8 mouse cellular contexts compared by ENCODE assay signal in genomic region chr8:95807331-95807843, GRCm38 (mm10). TPM values are rescaled to one million over a fixed set of nuclear protein-coding genes. Genes with fewer than 3 reads are reported as not detected.
A peak's percentile ranks its signal among the peaks of the same experiment; 100 is the strongest.
DNase-seq lines count a peak whose midpoint lies in the region; ATAC-seq and TF ChIP-seq lines count a peak whose summit lies in the region.

Gene Cnot1, minus strand, starts transcription at chr8:95807464.

- peak; percentile 99 for DNase-seq in 3T3-L1 (ENCODE audit: low read depth, low spot score)
- DNase-seq in adrenal gland, postnatal 4 days (ENCODE audit: low spot score in 2 of 2): peak; percentile 93
- peak; percentile 99 for DNase-seq in embryonic facial prominence, embryonic 14.5 days (ENCODE audit: low spot score)
- DNase-seq in heart, adult 2 months: peak; percentile 94 to 98
- DNase-seq in kidney, adult 8-10 months: peak; percentile 98
- peak; percentile 92 to 94 for DNase-seq in spleen, postnatal 10 days (ENCODE audit: low spot score in 2 of 2)

- peaks cover 8% of the 10 kb centered on the region; the same call in 1 of the 2 replicates for H3K4me1 ChIP-seq in embryonic facial prominence, embryonic 14.5 days (ENCODE audit: control insufficient read depth, insufficient read depth, low read length)
- peaks cover 5% of the 10 kb centered on the region for H3K4me1 ChIP-seq in heart, adult 2 months (ENCODE audit: control insufficient read depth, insufficient read depth, low read length)
- H3K4me1 ChIP-seq in limb, embryonic 13.5 days: peaks cover 23% of the 10 kb centered on the region
- H3K4me1 ChIP-seq in midbrain, embryonic 16.5 days (ENCODE audit: control insufficient read depth, insufficient read depth, low read length): peaks cover 24% of the 10 kb centered on the region

- ATAC-seq in embryonic facial prominence, embryonic 14.5 days (ENCODE audit: low read depth): peak; percentile 98
- peak; percentile 97 for ATAC-seq in limb, embryonic 13.5 days (ENCODE audit: low FRiP score, low read depth)
- ATAC-seq in midbrain, embryonic 16.5 days: peak; percentile 97

- no peaks in the 10 kb centered on the region for H3K27me3 ChIP-seq in embryonic facial prominence, embryonic 14.5 days (replicated peaks; ENCODE audit: control insufficient read depth, insufficient read depth, low read length)
- H3K27me3 ChIP-seq in heart, adult 2 months (ENCODE audit: control insufficient read depth, insufficient read depth, low read length): no peaks in the 10 kb centered on the region
- H3K27me3 ChIP-seq in limb, embryonic 13.5 days: no peaks in the 10 kb centered on the region
- H3K27me3 ChIP-seq in midbrain, embryonic 16.5 days (ENCODE audit: control insufficient read depth, insufficient read depth, low read depth, low read length): no peaks in the 10 kb centered on the region

- under 1% methylated on average over 44 of the region's 44 CpGs for WGBS in embryonic facial prominence, embryonic 14.5 days
- under 1% methylated on average over 44 of the region's 44 CpGs for WGBS in heart, adult 2 months
- WGBS in limb, embryonic 13.5 days: under 1% methylated on average over 44 of the region's 44 CpGs
- under 1% methylated on average over 44 of the region's 44 CpGs for WGBS in midbrain, embryonic 16.5 days

- peaks cover 9% of the 10 kb centered on the region; the same call in 1 of the 2 replicates for H3K79me2 ChIP-seq in heart, adult 2 months (replicated peaks; ENCODE audit: control insufficient read depth, insufficient read depth, low read length)

- peak within 1 kb of the TSS; percentile 69 for H3K4me2 ChIP-seq in embryonic facial prominence, embryonic 14.5 days (ENCODE audit: low read depth, low read length)
- peak within 1 kb of the TSS; percentile 92 for H3K4me2 ChIP-seq in limb, embryonic 13.5 days (replicated peaks)
- peak within 1 kb of the TSS; percentile 79 for H3K4me2 ChIP-seq in midbrain, embryonic 16.5 days (ENCODE audit: low read length)

- TF ChIP-seq CTCF in heart, adult 2 months (IDR thresholded peaks at IDR 0.05): no peak

- peak within 1 kb of the TSS; percentile 99 for H3K9ac ChIP-seq in embryonic facial prominence, embryonic 14.5 days (ENCODE audit: low read depth, low read length)
- peak within 1 kb of the TSS; percentile 93 for H3K9ac ChIP-seq in heart, adult 2 months (ENCODE audit: low read depth, low read length)
- peak within 1 kb of the TSS; percentile 99 for H3K9ac ChIP-seq in limb, embryonic 13.5 days
- H3K9ac ChIP-seq in midbrain, embryonic 16.5 days (ENCODE audit: low read depth, low read length): peak within 1 kb of the TSS; percentile 96

- intact Hi-C loops in heart, adult 2 months (cut with DNase I): loop anchor here (10.0 kb wide), 1 partner anchor 173 kb away; the partner anchor contains the start of gene Gins3

- TF ChIP-seq EP300 in heart, adult 2 months (IDR thresholded peaks at IDR 0.05; ENCODE audit: insufficient read depth, low read depth, low read length): no peak

- TF ChIP-seq POLR2A in heart, adult 2 months (IDR thresholded peaks at IDR 0.05; ENCODE audit: insufficient read depth, low read depth, low read length): peak; percentile 70

- H3K4me3 ChIP-seq in embryonic facial prominence, embryonic 14.5 days (ENCODE audit: low read depth, low read length): peak within 1 kb of the TSS; percentile 100
- H3K4me3 ChIP-seq in heart, adult 2 months: peak within 1 kb of the TSS; percentile 71
- peak within 1 kb of the TSS; percentile 98 for H3K4me3 ChIP-seq in limb, embryonic 13.5 days
- peak within 1 kb of the TSS; percentile 95 for H3K4me3 ChIP-seq in midbrain, embryonic 16.5 days (ENCODE audit: low read depth, low read length)

- H3K36me3 ChIP-seq in embryonic facial prominence, embryonic 14.5 days (ENCODE audit: control insufficient read depth, insufficient read depth, low read length): 0 out of 2 replicates have a peak, but pooled peaks cover 6% of the 10 kb centered on the region
- peaks cover 9% of the 10 kb centered on the region for H3K36me3 ChIP-seq in heart, adult 2 months (ENCODE audit: control insufficient read depth, insufficient read depth, low read length)
- peaks cover 6% of the 10 kb centered on the region for H3K36me3 ChIP-seq in limb, embryonic 13.5 days
- no peaks in the 10 kb centered on the region for H3K36me3 ChIP-seq in midbrain, embryonic 16.5 days (ENCODE audit: control insufficient read depth, insufficient read depth, low read length)

- peak within 1 kb of the TSS; percentile 96 for H3K27ac ChIP-seq in embryonic facial prominence, embryonic 14.5 days (replicated peaks; ENCODE audit: low read depth, low read length)
- peak within 1 kb of the TSS; percentile 89 for H3K27ac ChIP-seq in heart, adult 2 months
- peak within 1 kb of the TSS; percentile 95 for H3K27ac ChIP-seq in limb, embryonic 13.5 days
- H3K27ac ChIP-seq in midbrain, embryonic 16.5 days (ENCODE audit: low read length): peak within 1 kb of the TSS; percentile 97

- H3K9me3 ChIP-seq in embryonic facial prominence, embryonic 14.5 days (ENCODE audit: control insufficient read depth, low read length): no peaks in the 10 kb centered on the region
- no peaks in the 10 kb centered on the region for H3K9me3 ChIP-seq in limb, embryonic 13.5 days
- H3K9me3 ChIP-seq in midbrain, embryonic 16.5 days (replicated peaks; ENCODE audit: control insufficient read depth, low read length, poor library complexity, severe bottlenecking): no peaks in the 10 kb centered on the region

RNA-seq across cellular contexts. Expression of gene Cnot1, which starts in this region (rescaled TPM):
- 100 to 1,000 TPM; 193 to 230 TPM for total RNA-seq in adrenal gland, postnatal 4 days (2021)
- polyA plus RNA-seq in embryonic facial prominence, embryonic 14.5 days (2014; fragmentation: Nextera tagmentation; extraction: Ambion mirVana): 75.4 and 93.6 TPM in 2 replicates
- total RNA-seq in heart, adult 2 months (2021): 100 to 1,000 TPM; 107 to 116 TPM
- 51.0 and 86.7 TPM in 2 replicates for polyA plus RNA-seq in heart, adult 2 months (2012; rRNA removed)
- polyA plus RNA-seq in limb, embryonic 13.5 days (2015; fragmentation: Nextera tagmentation; extraction: Ambion mirVana): 65.0 and 71.7 TPM in 2 replicates
- 41.2 and 47.1 TPM in 2 replicates for polyA plus RNA-seq in midbrain, embryonic 16.5 days (2015; fragmentation: Nextera tagmentation; extraction: Ambion mirVana)

Comparison
In these comparisons a context has a peak if more than half of its experiments do, and no peak if none do; other contexts are left out.
1. Peak in every context shown above with its lines: DNase-seq, ATAC-seq, H3K4me3 ChIP-seq and H3K27ac ChIP-seq.